Mouse (Mus musculus): ENCODE data around the gene Adipor2. TPM values are rescaled to one million over a fixed set of nuclear protein-coding genes. Genes with fewer than 3 reads are reported as not detected.

Gene Adipor2
- polyA plus RNA-seq, 1 experiment from 2014 or later: 25.2 TPM

- ATAC-seq (ENCODE audit: extremely low read depth, insufficient number of reproducible peaks, low FRiP score, low TSS enrichment): no peak
- H3K4me3 ChIP-seq: no peak overlapping the region
- no peaks in the 10 kb centered on the region for H3K36me3 ChIP-seq
- H3K27me3 ChIP-seq (replicated peaks): peaks cover 20% of the 10 kb centered on the region
- no peaks in the 10 kb centered on the region for H3K9me3 ChIP-seq
- no peak overlapping the region for H3K9ac ChIP-seq
- peaks cover 1% of the 10 kb centered on the region; the same call in 1 of the 2 replicates for H3K4me1 ChIP-seq
- no peak overlapping the region for H3K4me2 ChIP-seq
- 38% methylated on average over 11 of the region's 11 CpGs for WGBS
- H3K27ac ChIP-seq (replicated peaks): no peak overlapping the region
Observed at GRCm38 (mm10) chr6:119338121-119338912, 79.2 kb downstream of the Adipor2 start.

DNA sequence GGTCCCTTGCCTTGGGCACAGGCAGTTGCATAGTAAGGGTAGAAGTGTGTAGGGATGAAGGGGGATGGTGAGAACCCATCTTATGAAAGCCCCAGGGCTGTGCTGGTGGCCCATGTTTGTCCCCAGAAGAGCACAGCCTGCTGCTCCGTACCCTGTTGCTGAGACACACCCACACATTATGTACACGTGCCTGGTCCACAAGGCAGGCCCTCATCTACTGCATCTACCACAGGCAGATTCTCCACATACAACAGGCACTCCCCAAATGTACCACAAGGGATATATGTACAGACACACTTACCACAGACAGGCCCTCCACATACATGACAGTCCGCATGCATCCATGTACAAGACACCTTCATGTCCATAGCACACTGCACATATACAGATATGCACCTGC is 80.2 kb downstream of the Adipor2 start:
- Histone ChIP-seq H3K9ac (no peak overlapping the region), H3K9me3 (no peaks in the 10 kb centered on the region), H3K4me3 (no peak overlapping the region), H3K36me3 (no peaks in the 10 kb centered on the region), H3K4me2 (no peak overlapping the region), H3K4me1 (peaks cover 5% of the 10 kb centered on the region; the same call in 1 of the 2 replicates), H3K27ac (replicated peaks) (no peak overlapping the region), H3K27me3 (replicated peaks) (peaks cover 29% of the 10 kb centered on the region)
- WGBS: 73% methylated on average over 3 of the region's 3 CpGs
- ATAC-seq (ENCODE audit: extremely low read depth, insufficient number of reproducible peaks, low FRiP score, low TSS enrichment): no peak

GRCm38 (mm10) chr6:119336124-119336523 is 81.4 kb downstream of the Adipor2 start:
- Histone ChIP-seq H3K4me3 (no peak overlapping the region), H3K9me3 (no peaks in the 10 kb centered on the region), H3K9ac (no peak overlapping the region), H3K36me3 (no peaks in the 10 kb centered on the region), H3K4me1 (peaks cover 5% of the 10 kb centered on the region; the same call in 1 of the 2 replicates), H3K4me2 (no peak overlapping the region), H3K27ac (replicated peaks) (no peak overlapping the region), H3K27me3 (replicated peaks) (peaks cover 41% of the 10 kb centered on the region)
- 47% methylated on average over 7 of the region's 7 CpGs for WGBS
- no peak for ATAC-seq (ENCODE audit: extremely low read depth, insufficient number of reproducible peaks, low FRiP score, low TSS enrichment)

DNA sequence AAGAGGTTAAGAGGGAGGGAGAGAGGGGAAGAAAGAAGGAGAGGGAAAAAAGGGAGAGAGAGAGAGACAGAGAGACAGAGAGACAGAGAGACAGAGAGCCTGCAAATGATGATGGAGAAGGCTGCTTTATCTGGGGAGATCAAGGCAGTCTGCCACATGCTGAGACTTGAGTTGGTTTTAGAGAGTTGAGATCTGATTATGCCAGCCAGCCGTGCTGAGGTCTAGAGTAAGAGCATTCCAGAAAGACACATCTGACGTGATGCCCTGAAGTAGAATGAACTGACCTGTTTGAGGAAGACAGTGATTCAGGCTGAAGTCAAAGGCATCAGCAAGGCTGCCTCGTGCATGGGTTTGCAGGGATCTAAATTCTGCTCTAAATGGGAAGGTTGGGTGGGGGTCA is 83.7 kb downstream of the Adipor2 start:
- H3K27ac ChIP-seq (replicated peaks): no peak overlapping the region
- H3K4me3 ChIP-seq: no peak overlapping the region
- H3K4me2 ChIP-seq: no peak overlapping the region
- peaks cover 27% of the 10 kb centered on the region for H3K4me1 ChIP-seq
- no peak overlapping the region for H3K9ac ChIP-seq
- H3K36me3 ChIP-seq: no peaks in the 10 kb centered on the region
- no peaks in the 10 kb centered on the region for H3K9me3 ChIP-seq
- no peak for ATAC-seq (ENCODE audit: extremely low read depth, insufficient number of reproducible peaks, low FRiP score, low TSS enrichment)
- WGBS: 20% methylated on average over 3 of the region's 3 CpGs
- H3K27me3 ChIP-seq (replicated peaks): peaks cover 64% of the 10 kb centered on the region

DNA sequence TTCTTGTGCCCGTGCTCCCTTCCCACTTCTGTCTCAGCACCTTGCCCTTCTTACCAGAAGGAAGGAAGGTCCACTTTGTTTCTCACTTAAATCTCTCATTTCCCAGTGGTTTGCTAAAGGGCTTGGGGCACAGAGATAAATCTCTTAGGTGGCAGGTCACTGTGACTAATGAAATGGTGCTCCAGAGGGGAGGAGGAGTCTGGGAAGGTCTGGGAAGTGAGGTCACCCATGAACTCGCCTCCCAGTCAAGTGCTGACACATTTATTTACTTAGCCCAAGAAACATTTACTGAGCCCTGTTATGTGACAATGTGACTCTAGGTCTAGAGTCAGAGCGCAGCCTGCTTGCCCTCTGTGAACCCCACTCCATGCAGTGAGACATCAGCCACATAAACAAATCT is 84.3 kb downstream of the Adipor2 start:
- H3K4me1 ChIP-seq: peaks cover 32% of the 10 kb centered on the region
- H3K4me2 ChIP-seq: no peak overlapping the region
- H3K9me3 ChIP-seq: no peaks in the 10 kb centered on the region
- no peak overlapping the region for H3K9ac ChIP-seq
- peaks cover 70% of the 10 kb centered on the region for H3K27me3 ChIP-seq (replicated peaks)
- H3K4me3 ChIP-seq: no peak overlapping the region
- H3K36me3 ChIP-seq: no peaks in the 10 kb centered on the region
- ATAC-seq (ENCODE audit: extremely low read depth, insufficient number of reproducible peaks, low FRiP score, low TSS enrichment): no peak
- WGBS: 13% methylated on average over 3 of the region's 3 CpGs
- H3K27ac ChIP-seq (replicated peaks): no peak overlapping the region

- 15% methylated on average over 1 of the region's 1 CpGs for WGBS
- H3K36me3 ChIP-seq: no peaks in the 10 kb centered on the region
- peaks cover 32% of the 10 kb centered on the region for H3K4me1 ChIP-seq
- no peak for ATAC-seq (ENCODE audit: extremely low read depth, insufficient number of reproducible peaks, low FRiP score, low TSS enrichment)
- H3K9me3 ChIP-seq: no peaks in the 10 kb centered on the region
- no peak overlapping the region for H3K4me3 ChIP-seq
- peaks cover 81% of the 10 kb centered on the region for H3K27me3 ChIP-seq (replicated peaks)
- no peak overlapping the region for H3K4me2 ChIP-seq
- H3K27ac ChIP-seq (replicated peaks): no peak overlapping the region
- H3K9ac ChIP-seq: no peak overlapping the region
Observed at GRCm38 (mm10) chr6:119332111-119332510, 85.4 kb downstream of the Adipor2 start.

DNA sequence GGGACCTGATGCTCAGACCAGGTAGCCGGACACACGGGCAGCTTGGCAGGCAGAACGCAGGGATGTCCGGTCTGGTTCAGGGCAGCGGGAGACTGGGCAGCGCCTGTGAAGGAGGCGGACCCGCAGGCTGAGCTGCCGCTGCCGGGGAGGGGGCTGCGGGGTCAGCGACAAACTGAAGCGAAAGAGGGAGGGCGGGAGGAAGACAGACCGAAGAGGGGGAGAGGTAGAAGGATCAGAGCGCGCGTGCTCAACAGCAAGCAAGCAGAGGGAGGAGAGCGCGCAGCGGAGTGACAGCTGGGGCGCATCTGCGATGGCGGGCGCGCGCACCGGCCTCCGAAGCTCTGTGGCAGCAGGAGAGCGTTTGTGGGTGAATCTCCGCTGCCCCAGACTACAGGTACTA is 87.0 kb downstream of the Adipor2 start, which contains the start of gene Lrtm2:
Lrtm2 (minus strand) TSS at position 261 of the 400 bp plus-strand sequence.
- no peak for ATAC-seq (ENCODE audit: extremely low read depth, insufficient number of reproducible peaks, low FRiP score, low TSS enrichment)
- H3K27ac ChIP-seq (replicated peaks): no peak within 1 kb of the TSS
- WGBS: under 1% methylated on average over 30 of the region's 31 CpGs
- no peaks in the 10 kb centered on the region for H3K9me3 ChIP-seq
- H3K9ac ChIP-seq: no peak within 1 kb of the TSS
- H3K36me3 ChIP-seq: no peaks in the 10 kb centered on the region
- peak within 1 kb of the TSS; percentile 69 for H3K4me2 ChIP-seq
- peaks cover 32% of the 10 kb centered on the region for H3K4me1 ChIP-seq
- H3K27me3 ChIP-seq (replicated peaks): peaks cover 97% of the 10 kb centered on the region
- H3K4me3 ChIP-seq: peak within 1 kb of the TSS; percentile 49

GRCm38 (mm10) chr6:119329936-119330335 is 87.6 kb downstream of the Adipor2 start:
- Histone ChIP-seq H3K9me3 (no peaks in the 10 kb centered on the region), H3K9ac (no peak overlapping the region), H3K27ac (replicated peaks) (no peak overlapping the region), H3K36me3 (no peaks in the 10 kb centered on the region), H3K27me3 (replicated peaks) (peaks cover 99% of the 10 kb centered on the region), H3K4me2 (peak overlapping the region; percentile 69), H3K4me1 (peaks cover 32% of the 10 kb centered on the region), H3K4me3 (peak overlapping the region; percentile 49)
- ATAC-seq (ENCODE audit: extremely low read depth, insufficient number of reproducible peaks, low FRiP score, low TSS enrichment): no peak
- WGBS: 8% methylated on average over 6 of the region's 6 CpGs

- H3K4me3 ChIP-seq: 0 out of 2 replicates have a peak overlapping the region, but pooled peaks have one; percentile 9
- ATAC-seq (ENCODE audit: extremely low read depth, insufficient number of reproducible peaks, low FRiP score, low TSS enrichment): no peak
- H3K36me3 ChIP-seq: no peaks in the 10 kb centered on the region
- H3K4me2 ChIP-seq: peak overlapping the region; percentile 44
- H3K9me3 ChIP-seq: no peaks in the 10 kb centered on the region
- WGBS: 1% methylated on average over 8 of the region's 8 CpGs
- H3K9ac ChIP-seq: no peak overlapping the region
- H3K4me1 ChIP-seq: peaks cover 32% of the 10 kb centered on the region
- peaks cover 99% of the 10 kb centered on the region for H3K27me3 ChIP-seq (replicated peaks)
- H3K27ac ChIP-seq (replicated peaks): no peak overlapping the region
Observed at GRCm38 (mm10) chr6:119329215-119329714, 88.2 kb downstream of the Adipor2 start.

- Histone ChIP-seq H3K9me3 (no peaks in the 10 kb centered on the region), H3K9ac (no peak overlapping the region), H3K27me3 (replicated peaks) (peaks cover 99% of the 10 kb centered on the region), H3K27ac (replicated peaks) (no peak overlapping the region), H3K4me2 (peak overlapping the region; percentile 44), H3K4me1 (peaks cover 32% of the 10 kb centered on the region), H3K4me3 (no peak overlapping the region), H3K36me3 (no peaks in the 10 kb centered on the region)
- no peak for ATAC-seq (ENCODE audit: extremely low read depth, insufficient number of reproducible peaks, low FRiP score, low TSS enrichment)
- WGBS: 5% methylated on average over 11 of the region's 11 CpGs
Observed at GRCm38 (mm10) chr6:119328521-119329115, 88.9 kb downstream of the Adipor2 start.

- H3K9ac ChIP-seq: no peak overlapping the region
- no peak overlapping the region for H3K27ac ChIP-seq (replicated peaks)
- H3K4me1 ChIP-seq: peaks cover 26% of the 10 kb centered on the region
- no peak overlapping the region for H3K4me2 ChIP-seq
- WGBS: 24% methylated on average over 7 of the region's 7 CpGs
- H3K27me3 ChIP-seq (replicated peaks): peaks cover 100% of the 10 kb centered on the region
- no peaks in the 10 kb centered on the region for H3K9me3 ChIP-seq
- ATAC-seq (ENCODE audit: extremely low read depth, insufficient number of reproducible peaks, low FRiP score, low TSS enrichment): no peak
- H3K36me3 ChIP-seq: no peaks in the 10 kb centered on the region
- H3K4me3 ChIP-seq: no peak overlapping the region
Observed at GRCm38 (mm10) chr6:119326541-119326940, 91.0 kb downstream of the Adipor2 start.

Data from heart, embryonic 13.5 days (tissue).